Mouse (Mus musculus): ENCODE measurements at regions not wholly inside any gene's neighbourhood (a gene's known extent, or its start where the extent isn't known, plus 50 kb on each side); places are given as distances from the start of the nearest gene placed in this dataset.

- no peak for DNase-seq
Observed at GRCm38 (mm10) chr1:137212856-137213255, 252.6 kb upstream of the Nr5a2 start.

- no peak for DNase-seq
Observed at GRCm38 (mm10) chr1:137204371-137204770, 244.1 kb upstream of the Nr5a2 start.

- DNase-seq = no peak
Observed at GRCm38 (mm10) chr1:137203512-137203911, 243.3 kb upstream of the Nr5a2 start.

- no peak for DNase-seq
Observed at GRCm38 (mm10) chr1:137200931-137201330, 240.7 kb upstream of the Nr5a2 start.

GRCm38 (mm10) chr1:137195962-137196361, 235.7 kb upstream of the Nr5a2 start:
- DNase-seq = no peak

GRCm38 (mm10) chr1:137195065-137195620, 234.9 kb upstream of the Nr5a2 start:
- no peak for DNase-seq

GRCm38 (mm10) chr1:137178231-137178630, 218.0 kb upstream of the Nr5a2 start:
- DNase-seq = no peak

GRCm38 (mm10) chr1:137176696-137177095, 216.4 kb upstream of the Nr5a2 start:
- no peak for DNase-seq

GRCm38 (mm10) chr1:137174081-137174480, 213.8 kb upstream of the Nr5a2 start:
- no peak for DNase-seq

- no peak for DNase-seq
Observed at GRCm38 (mm10) chr1:137172128-137172527, 211.9 kb upstream of the Nr5a2 start.

- no peak for DNase-seq
Observed at GRCm38 (mm10) chr1:137171451-137171850, 211.2 kb upstream of the Nr5a2 start.

- no peak for DNase-seq
Observed at GRCm38 (mm10) chr1:137147891-137148290, 187.6 kb upstream of the Nr5a2 start.

GRCm38 (mm10) chr1:137141879-137142570, 181.8 kb upstream of the Nr5a2 start:
- no peak for DNase-seq

GRCm38 (mm10) chr1:137141372-137141771, 181.1 kb upstream of the Nr5a2 start:
- DNase-seq = no peak

GRCm38 (mm10) chr1:137136156-137136555, 175.9 kb upstream of the Nr5a2 start:
- no peak for DNase-seq

GRCm38 (mm10) chr1:137133734-137134133, 173.5 kb upstream of the Nr5a2 start:
- no peak for DNase-seq

GRCm38 (mm10) chr1:137130264-137130663, 170.0 kb upstream of the Nr5a2 start:
- no peak for DNase-seq

GRCm38 (mm10) chr1:137129116-137129515, 168.9 kb upstream of the Nr5a2 start:
- no peak for DNase-seq

GRCm38 (mm10) chr1:137117866-137118265, 157.6 kb upstream of the Nr5a2 start:
- no peak for DNase-seq

GRCm38 (mm10) chr1:137106444-137106843, 146.2 kb upstream of the Nr5a2 start:
- no peak for DNase-seq

- no peak for DNase-seq
Observed at GRCm38 (mm10) chr1:137091762-137092161, 131.5 kb upstream of the Nr5a2 start.

GRCm38 (mm10) chr1:137088148-137088547, 127.9 kb upstream of the Nr5a2 start:
- no peak for DNase-seq

- DNase-seq = no peak
Observed at GRCm38 (mm10) chr1:137086766-137087165, 126.5 kb upstream of the Nr5a2 start.

- DNase-seq = no peak
Observed at GRCm38 (mm10) chr1:137083500-137083899, 123.3 kb upstream of the Nr5a2 start.
